Mouse (Mus musculus) heart, adult 2 months (tissue): ENCODE results near the gene Rufy2. TPM values are rescaled to one million over a fixed set of nuclear protein-coding genes. Genes with fewer than 3 reads are reported as not detected.
A peak's percentile ranks its signal among the peaks of the same experiment; 100 is the strongest.

Experiments used
- DNase-seq, 2 experiments: peaks; one replicate each; pipeline ENCODE4 v3.0.0; 2021
- H3K27ac ChIP-seq: fragments of 200-600 bp; 2 replicates; pipeline ENCODE4 v1.8.1; 2022
- H3K27me3 ChIP-seq: fragments of 200-500 bp; 2 replicates; pipeline ENCODE4 v1.6.1; 2012; ENCODE audit warnings: mild to moderate bottlenecking, low read length, inconsistent platforms, mixed read lengths; ENCODE audit not compliant: control insufficient read depth, insufficient read depth
- H3K36me3 ChIP-seq: fragments of 200-500 bp; 2 replicates; pipeline ENCODE4 v1.6.1; 2012; ENCODE audit warnings: low read length, inconsistent platforms; ENCODE audit not compliant: control insufficient read depth, insufficient read depth
- H3K4me1 ChIP-seq: fragments of 200-500 bp; 2 replicates; pipeline ENCODE4 v1.6.1; 2011; ENCODE audit warnings: low read length; ENCODE audit not compliant: control insufficient read depth, insufficient read depth
- H3K4me3 ChIP-seq: fragments of 200-600 bp; 2 replicates; pipeline ENCODE4 v1.8.1; 2022
- H3K79me2 ChIP-seq: fragments of 200-500 bp; replicated peaks from 2 replicates; pipeline ENCODE4 v1.6.1; 2012; ENCODE audit warnings: mild to moderate bottlenecking, inconsistent platforms, low read length, moderate library complexity, mixed read lengths; ENCODE audit not compliant: control insufficient read depth, insufficient read depth
- H3K9ac ChIP-seq: fragments of 200-500 bp; 2 replicates; pipeline ENCODE4 v1.6.1; 2012; ENCODE audit warnings: low read depth, mild to moderate bottlenecking, control low read depth, inconsistent platforms, low read length, mixed read lengths
- CTCF ChIP-seq: fragments of 200-600 bp; IDR thresholded peaks from 2 replicates; pipeline ENCODE4 v1.8.1; 2022; ENCODE audit warnings: antibody characterized with exemption, mild to moderate bottlenecking, moderate library complexity
- EP300 ChIP-seq: fragments of 200-500 bp; IDR thresholded peaks from 2 replicates; pipeline ENCODE4 v1.6.1; 2011; ENCODE audit warnings: low read depth, low read length, control low read depth; ENCODE audit not compliant: insufficient read depth
- POLR2A ChIP-seq: fragments of 200-500 bp; IDR thresholded peaks from 2 replicates; pipeline ENCODE4 v1.6.1; 2011; ENCODE audit warnings: mild to moderate bottlenecking, low read depth, low read length, control low read depth; ENCODE audit not compliant: insufficient read depth
- WGBS: fragments of 180-500 bp; shearing (Covaris S2); methylation state at CpG from one replicate; pipeline ENCODE4 v1.1.7; 2018; 5-methylcytosine and 5-hydroxymethylcytosine counted together
- intact Hi-C: fragments of 180-260 bp; cut with DNase I; formaldehyde crosslinking; loops from one replicate; pipeline ENCODE4 v1.15.1; 2025
- polyA plus RNA-seq: library from polyadenylated mRNA; depleted of rRNA; stranded (reverse); fragments of >200 nt; gene quantifications from 2 replicates; pipeline ENCODE4 v1.2.3, GENCODE M21; 2012
- total RNA-seq, 2 experiments: library from RNA; stranded (reverse); gene quantifications; 2 replicates each; pipeline ENCODE4 v1.2.3; 2021

The Rufy2 gene
- total and polyA plus RNA-seq, 3 experiments = 2.5 to 9.6 (median 7.3) TPM

DNA sequence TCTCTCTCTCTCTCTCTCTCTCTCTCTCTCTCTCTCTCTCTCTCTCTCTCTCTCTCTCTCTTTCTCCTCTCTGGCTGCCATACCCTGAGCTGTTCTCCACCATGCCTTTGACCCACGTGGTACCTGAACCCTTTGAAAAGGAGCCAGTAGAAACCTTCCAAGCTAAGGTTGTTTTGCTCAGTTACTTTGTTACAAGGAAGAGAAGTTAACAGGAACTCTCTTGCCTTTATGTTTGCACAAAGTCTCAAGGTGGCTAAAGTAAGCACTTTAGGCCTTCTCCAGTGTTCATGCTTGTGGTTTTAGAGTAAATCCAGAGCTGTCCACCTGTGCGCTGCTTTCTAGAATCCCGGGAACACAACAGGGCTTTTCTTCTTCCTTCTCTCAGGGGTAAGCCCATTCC lies 52.2 kb downstream of the Rufy2 start:
- H3K9ac ChIP-seq = no peak overlapping the region
- 80% methylated on average over 3 of the region's 3 CpGs for WGBS
- no peaks in the 10 kb centered on the region for H3K79me2 ChIP-seq
- H3K4me1 ChIP-seq = no peaks in the 10 kb centered on the region
- no peak for TF ChIP-seq CTCF
- TF ChIP-seq POLR2A = no peak
- TF ChIP-seq EP300 = no peak
- no peak overlapping the region for H3K27ac ChIP-seq
- intact Hi-C loops = no loop called here
- H3K36me3 ChIP-seq = no peaks in the 10 kb centered on the region
- DNase-seq = no peak
- no peaks in the 10 kb centered on the region for H3K27me3 ChIP-seq
- no peak overlapping the region for H3K4me3 ChIP-seq

DNA sequence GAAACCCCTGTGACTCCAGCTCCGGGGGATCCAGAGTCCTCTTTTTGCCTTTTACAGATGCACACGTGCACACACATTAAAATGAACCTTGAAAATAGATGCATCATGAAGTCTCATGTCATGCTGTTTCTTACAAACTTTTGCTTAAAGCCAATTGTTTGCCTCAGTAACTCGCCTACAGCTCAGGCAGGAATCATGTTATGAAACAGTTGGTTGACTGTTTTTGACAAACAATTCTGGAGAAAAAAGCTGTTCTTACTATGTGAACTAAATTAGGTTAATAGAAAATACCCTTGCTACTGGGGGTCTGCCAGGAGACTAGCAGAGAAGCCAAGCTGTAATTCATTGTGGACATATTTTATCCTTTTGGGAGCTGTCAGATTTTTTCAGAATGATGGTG lies 52.9 kb downstream of the Rufy2 start:
- no peaks in the 10 kb centered on the region for H3K4me1 ChIP-seq
- no peak overlapping the region for H3K27ac ChIP-seq
- DNase-seq = no peak
- no peaks in the 10 kb centered on the region for H3K27me3 ChIP-seq
- H3K36me3 ChIP-seq = no peaks in the 10 kb centered on the region
- WGBS = 75% methylated on average over 3 of the region's 3 CpGs
- TF ChIP-seq EP300 (no peak), POLR2A (no peak), CTCF (no peak)
- H3K4me3 ChIP-seq = no peak overlapping the region
- H3K9ac ChIP-seq = no peak overlapping the region
- intact Hi-C loops = no loop called here
- no peaks in the 10 kb centered on the region for H3K79me2 ChIP-seq

DNA sequence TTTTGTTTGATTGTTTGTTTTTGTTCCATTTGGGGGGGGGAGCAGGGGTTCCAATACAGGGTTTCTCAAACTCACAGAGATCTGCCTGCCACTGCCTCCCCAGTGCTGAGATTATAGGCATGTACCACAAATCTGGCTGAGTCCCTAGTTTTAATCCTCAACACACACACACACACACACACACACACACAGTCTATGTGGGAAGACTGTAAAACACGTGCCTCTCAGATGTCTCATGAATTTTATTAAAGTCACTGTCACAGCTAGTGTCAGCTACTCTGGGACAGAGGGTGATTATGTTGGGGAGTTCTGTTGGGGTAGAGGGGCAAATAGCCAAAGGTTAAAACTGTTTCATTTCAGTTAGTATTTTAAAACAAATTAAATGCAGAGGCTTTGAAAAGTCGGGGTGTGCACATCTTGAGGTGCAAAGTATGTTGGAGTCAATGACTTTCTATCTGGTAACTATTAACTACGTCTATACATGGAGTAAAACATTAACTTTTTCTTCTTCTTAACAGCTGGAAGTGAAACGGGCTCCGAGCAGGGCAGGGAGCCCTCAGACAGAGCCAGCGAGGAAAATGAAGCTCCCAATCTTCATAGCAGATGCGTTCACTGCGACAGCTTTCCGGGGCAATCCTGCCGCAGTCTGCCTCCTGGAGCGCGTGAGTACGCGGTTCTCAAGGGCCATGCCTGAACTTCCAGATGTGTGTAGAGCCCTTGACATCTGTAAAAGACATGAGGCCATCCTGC lies 58.7 kb downstream of the Rufy2 start:
- Histone ChIP-seq H3K4me3 (no peak overlapping the region), H3K79me2 (no peaks in the 10 kb centered on the region), H3K27me3 (no peaks in the 10 kb centered on the region), H3K27ac (no peak overlapping the region), H3K36me3 (no peaks in the 10 kb centered on the region), H3K4me1 (no peaks in the 10 kb centered on the region), H3K9ac (no peak overlapping the region)
- no peak for TF ChIP-seq POLR2A
- no peak for TF ChIP-seq EP300
- no peak for TF ChIP-seq CTCF
- DNase-seq = no peak
- 82% methylated on average over 14 of the region's 14 CpGs for WGBS
- intact Hi-C loops = no loop called here

DNA sequence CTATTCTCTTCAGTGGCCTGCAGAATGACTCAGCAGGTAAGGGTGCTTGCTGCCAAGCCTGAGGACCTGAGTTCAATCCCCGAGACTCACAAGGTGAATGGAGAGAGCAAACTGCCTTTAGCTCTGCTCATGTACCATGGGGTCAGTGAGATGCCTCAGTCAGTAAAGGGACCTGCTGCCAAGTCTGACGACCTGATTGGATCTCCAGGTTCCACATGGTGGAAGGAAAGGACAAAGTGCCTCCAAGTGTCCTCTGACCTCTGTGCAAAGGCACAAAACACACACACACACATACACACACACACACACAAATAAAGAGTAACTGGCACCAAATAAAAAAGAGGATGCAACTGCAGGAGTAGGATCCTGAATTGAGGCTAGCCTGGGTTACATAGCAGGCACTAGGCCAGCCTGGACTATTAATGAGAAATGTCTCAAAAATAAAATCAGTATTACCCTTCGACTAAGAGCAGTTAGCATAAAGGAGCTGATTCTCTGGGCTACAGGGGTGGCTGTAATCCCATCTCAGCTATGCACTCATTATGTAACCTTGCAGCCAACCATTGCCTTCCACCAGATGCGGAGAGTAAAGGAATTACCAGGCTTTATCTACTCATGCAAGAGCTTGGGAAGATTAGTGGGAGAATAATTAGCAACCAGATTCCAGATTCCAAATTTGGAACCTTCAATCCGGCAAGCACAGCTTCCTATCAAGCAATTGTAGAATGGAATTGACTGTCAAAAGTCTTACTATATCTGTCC lies 60.0 kb downstream of the Rufy2 start:
- H3K79me2 ChIP-seq = no peaks in the 10 kb centered on the region
- intact Hi-C loops = no loop called here
- no peak overlapping the region for H3K9ac ChIP-seq
- no peaks in the 10 kb centered on the region for H3K27me3 ChIP-seq
- H3K27ac ChIP-seq = no peak overlapping the region
- WGBS = 49% methylated on average over 5 of the region's 5 CpGs
- TF ChIP-seq EP300 (no peak), CTCF (no peak), POLR2A (no peak)
- DNase-seq = no peak
- no peak overlapping the region for H3K4me3 ChIP-seq
- H3K36me3 ChIP-seq = no peaks in the 10 kb centered on the region
- no peaks in the 10 kb centered on the region for H3K4me1 ChIP-seq

DNA sequence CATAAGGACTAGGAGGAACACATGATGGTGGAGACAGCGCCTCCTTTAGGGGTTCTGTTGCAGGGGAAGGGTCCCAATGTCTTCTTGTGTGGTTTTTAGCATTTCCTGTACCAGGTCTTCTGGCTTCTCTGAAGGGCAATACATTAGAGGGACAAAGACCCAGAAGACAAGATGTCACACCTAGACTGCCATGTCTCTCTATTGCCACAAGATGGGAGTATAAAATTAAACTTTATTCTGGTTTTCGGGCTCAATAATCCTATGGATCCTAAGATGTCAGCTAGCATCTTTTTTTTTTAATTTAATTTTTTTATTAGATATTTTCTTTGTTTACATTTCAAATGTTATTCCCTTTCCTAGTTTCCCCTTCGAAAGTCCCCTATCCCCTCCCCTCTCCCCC lies 63.1 kb downstream of the Rufy2 start:
- Histone ChIP-seq H3K27me3 (no peaks in the 10 kb centered on the region), H3K9ac (no peak overlapping the region), H3K4me1 (no peaks in the 10 kb centered on the region), H3K4me3 (no peak overlapping the region), H3K27ac (no peak overlapping the region), H3K79me2 (no peaks in the 10 kb centered on the region), H3K36me3 (no peaks in the 10 kb centered on the region)
- intact Hi-C loops = loop anchor here (1.0 kb wide), 1 partner anchor 23 kb away; no protein-coding TSS in a partner anchor
- TF ChIP-seq EP300 (no peak), CTCF (peak; percentile 68)
- no peak for DNase-seq
- WGBS = 55% methylated on average over 3 of the region's 3 CpGs

DNA sequence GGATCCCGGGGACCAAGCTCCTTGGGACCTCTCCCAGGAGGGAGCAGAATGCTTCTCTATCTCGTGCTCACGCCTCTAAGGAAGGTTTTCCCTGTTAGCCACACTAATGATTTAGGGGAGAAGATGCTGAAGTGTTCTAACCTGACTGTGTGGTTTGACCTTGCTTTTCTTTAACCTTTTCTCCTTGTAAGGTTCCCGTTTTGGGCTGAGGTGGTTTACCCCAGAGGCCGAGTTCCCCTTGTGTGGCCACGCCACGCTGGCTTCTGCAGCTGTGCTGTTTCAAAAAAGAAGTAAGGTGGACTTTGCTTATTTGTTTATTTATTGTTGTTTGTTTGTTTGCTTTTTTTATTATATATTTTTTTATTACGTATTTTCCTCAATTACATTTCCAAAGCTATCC lies 67.7 kb downstream of the Rufy2 start:
- Histone ChIP-seq H3K4me1 (no peaks in the 10 kb centered on the region), H3K27ac (no peak overlapping the region), H3K4me3 (no peak overlapping the region), H3K79me2 (no peaks in the 10 kb centered on the region), H3K27me3 (no peaks in the 10 kb centered on the region), H3K36me3 (no peaks in the 10 kb centered on the region), H3K9ac (no peak overlapping the region)
- TF ChIP-seq POLR2A (no peak), EP300 (no peak), CTCF (no peak)
- DNase-seq = no peak
- intact Hi-C loops = no loop called here
- WGBS = 85% methylated on average over 8 of the region's 8 CpGs
